Mouse (Mus musculus) left cerebral cortex, postnatal 25 days (tissue): ENCODE data around the gene Rnaseh1. TPM values are rescaled to one million over a fixed set of nuclear protein-coding genes. Genes with fewer than 3 reads are reported as not detected.

Experiments used
- DNase-seq, 2 experiments: peaks; one replicate each; pipeline ENCODE4 v3.0.0; 2022; ENCODE audit warnings: low spot score in 2 of 2, mixed read lengths in 1 of 2
- intact Hi-C: fragments of 180-260 bp; cut with DNase I; formaldehyde crosslinking; loops from one replicate; pipeline ENCODE4 v1.15.1; 2025
- total RNA-seq, 2 experiments: library from RNA; stranded (reverse); gene quantifications; 2 replicates each; pipeline ENCODE4 v1.2.3; 2021

Rnaseh1 gene
- total RNA-seq, 2 experiments from 2014 or later = 12.9 to 13.4 TPM

GRCm38 (mm10) chr12:28638778-28639177, 10.6 kb upstream of the Rnaseh1 start:
- no peak for DNase-seq
- intact Hi-C loops = loop anchor here (5.0 kb wide), 1 partner anchor 114 kb away; the partner anchor contains the start of genes Eipr1 and Trappc12

GRCm38 (mm10) chr12:28662628-28663027, 13.2 kb downstream of the Rnaseh1 start:
- DNase-seq = no peak
- intact Hi-C loops = no loop called here

- intact Hi-C loops = no loop called here
- DNase-seq = no peak
Observed at GRCm38 (mm10) chr12:28666734-28667133, 17.3 kb downstream of the Rnaseh1 start.

- intact Hi-C loops = no loop called here
- DNase-seq = no peak
Observed at GRCm38 (mm10) chr12:28667287-28667686, 17.9 kb downstream of the Rnaseh1 start.

- intact Hi-C loops = loop anchor here (2.0 kb wide), 1 partner anchor 25 kb away; the partner anchor contains the start of gene Rnaseh1
- no peak for DNase-seq
Observed at GRCm38 (mm10) chr12:28674038-28674720, 24.8 kb downstream of the Rnaseh1 start.

- peak; percentile 86 to 92 for DNase-seq
- intact Hi-C loops = loop anchor here (2.0 kb wide), 1 partner anchor 27 kb away; the partner anchor contains the start of gene Rnaseh1
Observed at GRCm38 (mm10) chr12:28675121-28675924, 25.9 kb downstream of the Rnaseh1 start, which contains the start of gene Adi1. TSS of gene Adi1 (plus strand) at chr12:28675231.

GRCm38 (mm10) chr12:28675925-28676209, 26.5 kb downstream of the Rnaseh1 start:
- intact Hi-C loops = loop anchor here (2.0 kb wide), 1 partner anchor 27 kb away; the partner anchor contains the start of gene Rnaseh1
- no peak for DNase-seq

GRCm38 (mm10) chr12:28684674-28685073, 35.3 kb downstream of the Rnaseh1 start:
- DNase-seq = no peak
- intact Hi-C loops = no loop called here

GRCm38 (mm10) chr12:28685771-28686170, 36.4 kb downstream of the Rnaseh1 start:
- DNase-seq = no peak
- intact Hi-C loops = no loop called here

GRCm38 (mm10) chr12:28686199-28686879, 36.9 kb downstream of the Rnaseh1 start:
- no peak for DNase-seq
- intact Hi-C loops = no loop called here

- intact Hi-C loops = no loop called here
- no peak for DNase-seq
Observed at GRCm38 (mm10) chr12:28688996-28689395, 39.6 kb downstream of the Rnaseh1 start.

GRCm38 (mm10) chr12:28690730-28691129, 41.3 kb downstream of the Rnaseh1 start:
- no peak for DNase-seq
- intact Hi-C loops = no loop called here

GRCm38 (mm10) chr12:28693738-28694137, 44.3 kb downstream of the Rnaseh1 start:
- intact Hi-C loops = no loop called here

GRCm38 (mm10) chr12:28694231-28694630, 44.8 kb downstream of the Rnaseh1 start:
- intact Hi-C loops = no loop called here
- DNase-seq = no peak

More at GRCm38 (mm10) chr12:28693738-28694137, 44.3 kb downstream of the Rnaseh1 start:
- no peak for DNase-seq

- no peak for DNase-seq
- intact Hi-C loops = no loop called here
Observed at GRCm38 (mm10) chr12:28694776-28695175, 45.4 kb downstream of the Rnaseh1 start.

- peak in 1 of 2 experiments; percentile 56 for DNase-seq
- intact Hi-C loops = loop anchor here (2.0 kb wide), 1 partner anchor 133 kb away; no protein-coding TSS in a partner anchor
Observed at GRCm38 (mm10) chr12:28697821-28698595, 48.6 kb downstream of the Rnaseh1 start.

GRCm38 (mm10) chr12:28699086-28699485, 49.7 kb downstream of the Rnaseh1 start:
- intact Hi-C loops = loop anchor here (2.0 kb wide), 1 partner anchor 132 kb away; no protein-coding TSS in a partner anchor
- no peak for DNase-seq

- intact Hi-C loops = loop anchor here (1.0 to 5.0 kb wide), 6 partner anchors 53 to 442 kb away; partner anchors contain the start of genes Eipr1 and Trappc12
- peak; percentile 88 to 89 for DNase-seq
Observed at GRCm38 (mm10) chr12:28699656-28700055, 50.3 kb downstream of the Rnaseh1 start.

- intact Hi-C loops = loop anchor here (1.0 to 5.0 kb wide), 5 partner anchors 52 to 441 kb away; partner anchors contain the start of genes Eipr1 and Trappc12
- DNase-seq = peak; percentile 40 to 50
Observed at GRCm38 (mm10) chr12:28700101-28700511, 50.7 kb downstream of the Rnaseh1 start.
